Mouse (Mus musculus) brain, embryonic 14.5 days (tissue): ENCODE data around the gene Zfp827.

Experiments used
- CTCF ChIP-seq: fragments of 200-500 bp; IDR thresholded peaks from 2 replicates; pipeline ENCODE4 v1.5.1; 2012; ENCODE audit warnings: inconsistent platforms, mild to moderate bottlenecking, moderate library complexity, borderline replicate concordance; ENCODE audit not compliant: insufficient read depth, insufficient read length; ENCODE audit errors: extremely low read depth
- POLR2A ChIP-seq: fragments of 200-500 bp; IDR thresholded peaks from 2 replicates; pipeline ENCODE4 v1.6.1; 2012; ENCODE audit warnings: mild to moderate bottlenecking, inconsistent platforms, borderline replicate concordance; ENCODE audit not compliant: poor library complexity, insufficient read depth, insufficient read length, severe bottlenecking; ENCODE audit errors: extremely low read depth

- TF ChIP-seq CTCF (no peak), POLR2A (no peak)
Observed at GRCm38 (mm10) chr8:79211630-79212029, 183.4 kb downstream of the Zfp827 start.
